Mouse (Mus musculus) CH12.LX (cell line): ENCODE measurements around the gene Unc119. TPM values are rescaled to one million over a fixed set of nuclear protein-coding genes. Genes with fewer than 3 reads are reported as not detected.

Experiments
- DNase-seq: peaks from one replicate; pipeline ENCODE4 v3.0.0-alpha.2; 2013; ENCODE audit errors: extremely low read depth
- H3K27ac ChIP-seq: 2 replicates; pipeline ENCODE4 v1.5.1; 2012; ENCODE audit warnings: low read depth, mild to moderate bottlenecking, control low read depth, moderate library complexity; ENCODE audit not compliant: insufficient read depth
- H3K27me3 ChIP-seq: replicated peaks from 2 replicates; pipeline ENCODE3; 2012; ENCODE audit warnings: inconsistent platforms
- H3K36me3 ChIP-seq, 2 experiments: replicated peaks in 1 of 2; 2 replicates each; pipeline versions ENCODE3 to v1.6.1; 2012; ENCODE audit warnings: inconsistent platforms in 1 of 2, low read length in 1 of 2, mild to moderate bottlenecking in 1 of 2, mixed read lengths in 1 of 2, moderate library complexity in 1 of 2; ENCODE audit not compliant: control insufficient read depth in 1 of 2, insufficient read depth in 1 of 2
- H3K4me1 ChIP-seq, 2 experiments: 2 replicates each; pipeline ENCODE4 v1.6.1; 2012; ENCODE audit warnings: inconsistent platforms in 1 of 2, moderate library complexity in 1 of 2; ENCODE audit not compliant: insufficient read depth in 2 of 2, control insufficient read depth in 1 of 2
- H3K4me2 ChIP-seq: 2 replicates; pipeline ENCODE4 v1.6.1; 2012; ENCODE audit warnings: low read depth, mild to moderate bottlenecking, control low read depth; ENCODE audit not compliant: poor library complexity, insufficient read depth, severe bottlenecking
- H3K4me3 ChIP-seq, 3 experiments: fragments of 150-350 bp in 1 of 3; sonication (generic) in 1 of 3; replicated peaks in 1 of 3; 2 replicates each; pipeline versions ENCODE3 to v1.5.1; 2011 to 2012; ENCODE audit warnings: low read depth in 2 of 3, low read length in 2 of 3, mild to moderate bottlenecking in 2 of 3, moderate library complexity in 2 of 3, control low read depth in 1 of 3, improper control_type of control experiment in 1 of 3, inconsistent platforms in 1 of 3, mixed read lengths in 1 of 3; ENCODE audit not compliant: poor library complexity in 1 of 3
- H3K79me2 ChIP-seq: replicated peaks from 2 replicates; pipeline ENCODE4 v1.6.1; 2012; ENCODE audit warnings: mild to moderate bottlenecking, moderate library complexity; ENCODE audit not compliant: control insufficient read depth, poor library complexity, insufficient read depth, severe bottlenecking; ENCODE audit errors: extremely low read depth
- H3K9ac ChIP-seq: 2 replicates; pipeline ENCODE4 v1.6.1; 2012; ENCODE audit warnings: low read depth, mild to moderate bottlenecking, control low read depth, moderate library complexity; ENCODE audit not compliant: insufficient read depth
- H3K9me3 ChIP-seq: replicated peaks from 2 replicates; pipeline ENCODE3; 2012; ENCODE audit warnings: low read length, inconsistent platforms, mixed read lengths
- BHLHE40 ChIP-seq: IDR thresholded peaks from 2 replicates; pipeline ENCODE4 v1.6.1; 2011; ENCODE audit warnings: mild to moderate bottlenecking, low read depth, low read length, improper control_type of control experiment
- CHD1 ChIP-seq: IDR thresholded peaks from 2 replicates; pipeline ENCODE4 v1.6.1; 2012; ENCODE audit warnings: low read depth, low read length, improper control_type of control experiment, inconsistent platforms
- CHD2 ChIP-seq: IDR thresholded peaks from 2 replicates; pipeline ENCODE4 v1.6.1; 2011; ENCODE audit warnings: low read length, improper control_type of control experiment
- E2F4 ChIP-seq: IDR thresholded peaks from 2 replicates; pipeline ENCODE4 v1.6.1; 2011; ENCODE audit warnings: low read depth, low read length, improper control_type of control experiment; ENCODE audit not compliant: insufficient replicate concordance
- ELF1 ChIP-seq: IDR thresholded peaks from 2 replicates; pipeline ENCODE4 v1.6.1; 2014; ENCODE audit warnings: low read depth, mild to moderate bottlenecking, inconsistent platforms, low read length, improper control_type of control experiment
- ETS1 ChIP-seq: conservative IDR thresholded peaks from 2 replicates; pipeline ENCODE4 v1.6.1; 2012; ENCODE audit warnings: low read depth, mild to moderate bottlenecking, inconsistent platforms, low read length, improper control_type of control experiment, moderate library complexity
- HCFC1 ChIP-seq: IDR thresholded peaks from 2 replicates; pipeline ENCODE4 v1.6.1; 2012; ENCODE audit warnings: low read depth, mild to moderate bottlenecking, inconsistent platforms, low read length, improper control_type of control experiment
- JUN ChIP-seq: IDR thresholded peaks from 2 replicates; pipeline ENCODE4 v1.6.1; 2011; ENCODE audit warnings: low read depth, mild to moderate bottlenecking, low read length, improper control_type of control experiment, moderate library complexity; ENCODE audit not compliant: insufficient read depth
- JUND ChIP-seq: conservative IDR thresholded peaks from 2 replicates; pipeline ENCODE4 v1.6.1; 2011; ENCODE audit warnings: low read depth, low read length, improper control_type of control experiment
- KAT2A ChIP-seq: IDR thresholded peaks from 2 replicates; pipeline ENCODE4 v1.6.1; 2012; ENCODE audit warnings: low read length, improper control_type of control experiment, inconsistent platforms; ENCODE audit not compliant: insufficient replicate concordance
- MAFK ChIP-seq: IDR thresholded peaks from 2 replicates; pipeline ENCODE4 v1.6.1; 2011; ENCODE audit warnings: low read length, improper control_type of control experiment; ENCODE audit not compliant: insufficient replicate concordance
- MAX ChIP-seq: IDR thresholded peaks from 2 replicates; pipeline ENCODE4 v1.6.1; 2011; ENCODE audit warnings: low read length, improper control_type of control experiment
- MAZ ChIP-seq: IDR thresholded peaks from 2 replicates; pipeline ENCODE4 v1.6.1; 2012; ENCODE audit warnings: low read depth, mild to moderate bottlenecking, inconsistent platforms, low read length, improper control_type of control experiment, moderate library complexity
- MEF2A ChIP-seq: IDR thresholded peaks from 2 replicates; pipeline ENCODE4 v1.6.1; 2014; ENCODE audit warnings: low read depth, mild to moderate bottlenecking, inconsistent platforms, low read length, improper control_type of control experiment, borderline replicate concordance
- MXI1 ChIP-seq: IDR thresholded peaks from 2 replicates; pipeline ENCODE4 v1.6.1; 2011; ENCODE audit warnings: mild to moderate bottlenecking, low read depth, low read length, improper control_type of control experiment
- MYC ChIP-seq: IDR thresholded peaks from 2 replicates; pipeline ENCODE4 v1.6.1; 2011; ENCODE audit warnings: low read depth, mild to moderate bottlenecking, improper control_type of control experiment, low read length
- NELFE ChIP-seq: IDR thresholded peaks from 2 replicates; pipeline ENCODE4 v1.6.1; 2011; ENCODE audit warnings: low read depth, low read length, improper control_type of control experiment
- NRF1 ChIP-seq: IDR thresholded peaks from 2 replicates; pipeline ENCODE4 v1.6.1; 2014; ENCODE audit warnings: low read depth, mild to moderate bottlenecking, inconsistent platforms, low read length, improper control_type of control experiment, moderate library complexity
- POLR2AphosphoS2 ChIP-seq: IDR thresholded peaks from 2 replicates; pipeline ENCODE4 v1.6.1; 2011; ENCODE audit warnings: low read depth, low read length, improper control_type of control experiment
- RAD21 ChIP-seq: IDR thresholded peaks from 2 replicates; pipeline ENCODE4 v1.6.1; 2011; ENCODE audit warnings: low read depth, mild to moderate bottlenecking, low read length, improper control_type of control experiment, moderate library complexity
- RCOR1 ChIP-seq: conservative IDR thresholded peaks from 2 replicates; pipeline ENCODE4 v1.6.1; 2012; ENCODE audit warnings: low read depth, mild to moderate bottlenecking, inconsistent platforms, low read length, improper control_type of control experiment
- SIN3A ChIP-seq: IDR thresholded peaks from 2 replicates; pipeline ENCODE4 v1.6.1; 2012; ENCODE audit warnings: low read length, improper control_type of control experiment, inconsistent platforms
- SMC3 ChIP-seq: IDR thresholded peaks from 2 replicates; pipeline ENCODE4 v1.6.1; 2011; ENCODE audit warnings: low read depth, low read length, improper control_type of control experiment
- TBP ChIP-seq: conservative IDR thresholded peaks from 2 replicates; pipeline ENCODE4 v1.6.1; 2011; ENCODE audit warnings: low read depth, low read length, improper control_type of control experiment
- TCF12 ChIP-seq: IDR thresholded peaks from 2 replicates; pipeline ENCODE4 v1.6.1; 2014; ENCODE audit warnings: low read depth, mild to moderate bottlenecking, inconsistent platforms, low read length, improper control_type of control experiment
- UBTF ChIP-seq: IDR thresholded peaks from 2 replicates; pipeline ENCODE4 v1.6.1; 2012; ENCODE audit warnings: low read depth, mild to moderate bottlenecking, inconsistent platforms, low read length, improper control_type of control experiment, moderate library complexity
- USF1 ChIP-seq: IDR thresholded peaks from 2 replicates; pipeline ENCODE4 v1.6.1; 2014; ENCODE audit warnings: low read depth, mild to moderate bottlenecking, inconsistent platforms, low read length, improper control_type of control experiment
- USF2 ChIP-seq: conservative IDR thresholded peaks from 2 replicates; pipeline ENCODE4 v1.6.1; 2011; ENCODE audit warnings: low read depth, low read length, improper control_type of control experiment
- ZC3H11A ChIP-seq: IDR thresholded peaks from 2 replicates; pipeline ENCODE4 v1.6.1; 2012; ENCODE audit warnings: low read depth, mild to moderate bottlenecking, inconsistent platforms, low read length, improper control_type of control experiment
- ZMIZ1 ChIP-seq: IDR thresholded peaks from 2 replicates; pipeline ENCODE4 v1.6.1; 2012; ENCODE audit warnings: low read depth, mild to moderate bottlenecking, inconsistent platforms, low read length, improper control_type of control experiment
- ZNF384 ChIP-seq: IDR thresholded peaks from 2 replicates; pipeline ENCODE4 v1.6.1; 2012; ENCODE audit warnings: low read depth, low read length, improper control_type of control experiment, inconsistent platforms
- dilution Hi-C: fragments of 300-500 bp; cut with MboI; formaldehyde crosslinking; loops from 2 replicates; pipeline ENCODE4 v1.14.3; 2020; ENCODE audit warnings: low sequenced_read_pairs; ENCODE audit not compliant: extremely low pct_unique_long_range_greater_than_20kb, extremely low pct_ligation_motif_present
- in situ Hi-C: fragments of 300-500 bp; cut with MboI; formaldehyde crosslinking; loops from 3 replicates; pipeline ENCODE4 v1.14.3; 2019; ENCODE audit warnings: low sequenced_read_pairs, low pct_ligation_motif_present, low pct_unique_long_range_greater_than_20kb, mixed read lengths
- polyA plus RNA-seq: library from polyadenylated mRNA; unstranded; fragments of >175 nt; gene quantifications from 2 replicates; pipeline ENCODE4 v1.2.1, GENCODE M21; 2012; ENCODE audit warnings: low read depth; ENCODE audit not compliant: insufficient read length
- total RNA-seq, 2 experiments: library from RNA; depleted of rRNA; stranded (reverse); fragments of 300-350 nt in 1 of 2; fragments of >200 nt in 1 of 2; gene quantifications; 2 replicates each; pipeline ENCODE4 v1.2.3; 2012 to 2014

Unc119 gene
- total and polyA plus RNA-seq, 3 experiments: 81.6 to 227 (median 173) TPM

- Histone ChIP-seq H3K9ac (peak overlapping the region; percentile 74), H3K27ac (peak overlapping the region; percentile 49), H3K9me3 (no peaks in the 10 kb centered on the region), H3K36me3 (peaks cover 24 to 32% of the 10 kb centered on the region in 2 experiments), H3K27me3 (no peaks in the 10 kb centered on the region)
- dilution Hi-C loops: no loop called here
- no peak for TF ChIP-seq CHD2
- no peak for TF ChIP-seq NELFE
- no peak for TF ChIP-seq NRF1
- no peak for TF ChIP-seq MAX
- no peak for TF ChIP-seq SMC3
- no peak for TF ChIP-seq ELF1
- no peak for TF ChIP-seq TBP
- TF ChIP-seq BHLHE40: no peak
- no peak for TF ChIP-seq JUND
- TF ChIP-seq JUN: no peak
- no peak for TF ChIP-seq ETS1
- TF ChIP-seq, all 38 proteins: peak for 0
- H3K79me2 ChIP-seq: peaks cover 24% of the 10 kb centered on the region
- in situ Hi-C loops: no loop called here
- peaks cover 0 to 37% of the 10 kb centered on the region in 2 experiments; a peak in 2 of 4 replicates for H3K4me1 ChIP-seq
- H3K4me2 ChIP-seq: peak overlapping the region; percentile 27
- H3K4me3 ChIP-seq: peak overlapping the region; percentile 68 to 80 (median 77)
- DNase-seq: no peak
These were observed 42.4 kb upstream of the Unc119 start for GRCm38 (mm10) chr11:78300917-78301316.

- Histone ChIP-seq H3K27ac (peak within 1 kb of the TSS; percentile 49), H3K27me3 (no peaks in the 10 kb centered on the region), H3K36me3 (peaks cover 25 to 34% of the 10 kb centered on the region in 2 experiments), H3K4me3 (peak within 1 kb of the TSS; percentile 68 to 80 (median 77)), H3K79me2 (peaks cover 28% of the 10 kb centered on the region), H3K9me3 (no peaks in the 10 kb centered on the region), H3K9ac (peak within 1 kb of the TSS; percentile 75), H3K4me1 (peaks cover 0 to 42% of the 10 kb centered on the region in 2 experiments; a peak in 2 of 4 replicates), H3K4me2 (peak within 1 kb of the TSS; percentile 95)
- DNase-seq: peak; percentile 94
- in situ Hi-C loops (no loop called here), dilution Hi-C loops (no loop called here)
- peak; percentile 90 for TF ChIP-seq TCF12
- TF ChIP-seq SIN3A: peak; percentile 94
- TF ChIP-seq RCOR1: 0 out of 2 replicates have a peak, but pooled peaks have one; percentile 39
- peak; percentile 98 for TF ChIP-seq ZMIZ1
- TF ChIP-seq MEF2A: peak; percentile 56; the same call in 1 of the 2 replicates
- no peak for TF ChIP-seq JUN
- no peak for TF ChIP-seq ZC3H11A
- TF ChIP-seq CHD2: peak; percentile 48; the same call in 1 of the 2 replicates
- TF ChIP-seq UBTF: no peak
- TF ChIP-seq MAZ: no peak; the same call in 1 of the 2 replicates
- no peak for TF ChIP-seq USF2
- no peak for TF ChIP-seq ZNF384
- TF ChIP-seq MXI1: peak; percentile 92
- peak; percentile 39; the same call in 1 of the 2 replicates for TF ChIP-seq HCFC1
- TF ChIP-seq MAFK: 0 out of 2 replicates have a peak, but pooled peaks have one; percentile 13
- no peak for TF ChIP-seq RAD21
- peak; percentile 13; the same call in 1 of the 2 replicates for TF ChIP-seq MYC
- TF ChIP-seq KAT2A: 0 out of 2 replicates have a peak, but pooled peaks have one; percentile 48
- peak; percentile 89; the same call in 1 of the 2 replicates for TF ChIP-seq E2F4
- peak; percentile 48; the same call in 1 of the 2 replicates for TF ChIP-seq CHD1
- TF ChIP-seq SMC3: no peak
- TF ChIP-seq JUND: no peak
- peak; percentile 16 for TF ChIP-seq USF1
- TF ChIP-seq POLR2AphosphoS2: peak; percentile 95
These were observed 41.8 kb upstream of the Unc119 start, which contains the start of gene Spag5 for GRCm38 (mm10) chr11:78301357-78302084. TSS of gene Spag5 (plus strand) at chr11:78301529.
